ENCODE assay signal across 9 mouse cellular contexts in genomic region chr10:45916928-45917327, GRCm38 (mm10).
DNase-seq lines count a peak whose midpoint lies in the region; ATAC-seq lines count a peak whose summit lies in the region.
"Had no signal": no experiment of that assay in that cellular context is flagged by ENCODE, and none has a peak within 500 bp of the region (broad histone marks: within the 10 kb centered on the region; RNA-seq: fewer than 3 reads in every experiment).

No protein-coding gene starts in this region.

- no peaks in the 10 kb centered on the region for H3K27me3 ChIP-seq in hindbrain, embryonic 11.5 days (ENCODE audit: control insufficient read depth, insufficient read depth, low read length)
- H3K27me3 ChIP-seq in hindbrain, embryonic 10.5 days (ENCODE audit: insufficient read depth, poor library complexity, severe bottlenecking): no peaks in the 10 kb centered on the region
- H3K27me3 ChIP-seq in midbrain, embryonic 14.5 days (ENCODE audit: control insufficient read depth, insufficient read depth, low read length): no peaks in the 10 kb centered on the region
- H3K27me3 ChIP-seq in midbrain, embryonic 16.5 days (ENCODE audit: control insufficient read depth, insufficient read depth, low read depth, low read length): no peaks in the 10 kb centered on the region
- H3K27me3 ChIP-seq: neural tube, embryonic 12.5 days had no signal

- no peaks in the 10 kb centered on the region for H3K4me1 ChIP-seq in hindbrain, embryonic 11.5 days (replicated peaks; ENCODE audit: control insufficient read depth, insufficient read depth, low read length)
- no peaks in the 10 kb centered on the region for H3K4me1 ChIP-seq in hindbrain, embryonic 10.5 days (replicated peaks)
- no peaks in the 10 kb centered on the region for H3K4me1 ChIP-seq in midbrain, embryonic 14.5 days (ENCODE audit: control insufficient read depth, insufficient read depth, low read length)
- H3K4me1 ChIP-seq in midbrain, embryonic 16.5 days (ENCODE audit: control insufficient read depth, insufficient read depth, low read length): no peaks in the 10 kb centered on the region
- H3K4me1 ChIP-seq: neural tube, embryonic 12.5 days had no signal

- no peak overlapping the region for H3K27ac ChIP-seq in hindbrain, embryonic 11.5 days (ENCODE audit: low read depth, low read length)
- H3K27ac ChIP-seq in hindbrain, embryonic 10.5 days: no peak overlapping the region
- no peak overlapping the region for H3K27ac ChIP-seq in midbrain, embryonic 14.5 days (replicated peaks; ENCODE audit: low read depth, low read length)
- no peak overlapping the region for H3K27ac ChIP-seq in midbrain, embryonic 16.5 days (ENCODE audit: low read length)
- H3K27ac ChIP-seq: neural tube, embryonic 12.5 days had no signal

- no peak for ATAC-seq in hindbrain, embryonic 11.5 days (ENCODE audit: low FRiP score)
- ATAC-seq in midbrain, embryonic 14.5 days (ENCODE audit: low FRiP score, low TSS enrichment): no peak
- no peak for ATAC-seq in midbrain, embryonic 16.5 days

- WGBS in hindbrain, embryonic 11.5 days: 28% methylated on average over 3 of the region's 3 CpGs
- WGBS in hindbrain, embryonic 10.5 days: 29% methylated on average over 3 of the region's 3 CpGs
- WGBS in midbrain, embryonic 14.5 days: 26% methylated on average over 3 of the region's 3 CpGs
- 28% methylated on average over 3 of the region's 3 CpGs for WGBS in midbrain, embryonic 16.5 days

- no peak overlapping the region for H3K4me2 ChIP-seq in hindbrain, embryonic 11.5 days (replicated peaks; ENCODE audit: low read depth, low read length)
- no peak overlapping the region for H3K4me2 ChIP-seq in midbrain, embryonic 14.5 days (ENCODE audit: low read length)
- H3K4me2 ChIP-seq in midbrain, embryonic 16.5 days (ENCODE audit: low read length): no peak overlapping the region
- H3K4me2 ChIP-seq: neural tube, embryonic 12.5 days had no signal

- no peaks in the 10 kb centered on the region for H3K9me3 ChIP-seq in hindbrain, embryonic 11.5 days (ENCODE audit: control insufficient read depth, low read length)
- no peaks in the 10 kb centered on the region for H3K9me3 ChIP-seq in hindbrain, embryonic 10.5 days
- H3K9me3 ChIP-seq in midbrain, embryonic 14.5 days (ENCODE audit: control insufficient read depth, low read length): peaks cover 8% of the 10 kb centered on the region; the same call in 1 of the 2 replicates
- H3K9me3 ChIP-seq in midbrain, embryonic 16.5 days (replicated peaks; ENCODE audit: control insufficient read depth, low read length, poor library complexity, severe bottlenecking): peaks cover 7% of the 10 kb centered on the region; the same call in 1 of the 2 replicates
- H3K9me3 ChIP-seq: neural tube, embryonic 12.5 days had no signal

- H3K4me3 ChIP-seq in hindbrain, embryonic 11.5 days (ENCODE audit: low read depth, low read length): no peak overlapping the region
- H3K4me3 ChIP-seq in hindbrain, embryonic 10.5 days: no peak overlapping the region
- H3K4me3 ChIP-seq in midbrain, embryonic 14.5 days (replicated peaks; ENCODE audit: low read depth, low read length): no peak overlapping the region
- no peak overlapping the region for H3K4me3 ChIP-seq in midbrain, embryonic 16.5 days (ENCODE audit: low read depth, low read length)
- H3K4me3 ChIP-seq: neural tube, embryonic 12.5 days had no signal

- no peak overlapping the region for H3K9ac ChIP-seq in hindbrain, embryonic 11.5 days (ENCODE audit: low read depth, low read length)
- H3K9ac ChIP-seq in midbrain, embryonic 14.5 days (replicated peaks; ENCODE audit: low read length): no peak overlapping the region
- no peak overlapping the region for H3K9ac ChIP-seq in midbrain, embryonic 16.5 days (ENCODE audit: low read depth, low read length)
- H3K9ac ChIP-seq: neural tube, embryonic 12.5 days had no signal

- peak; percentile 69 for DNase-seq in hindbrain, embryonic 11.5 days (ENCODE audit: low spot score)
- DNase-seq in hindbrain, embryonic 10.5 days (ENCODE audit: low spot score): no peak
- DNase-seq in midbrain, embryonic 14.5 days: peak; percentile 81
- peak; percentile 15 for DNase-seq in c-Kit-negative CD71-positive TER-119-positive erythroid progenitor cells, embryonic 14.5 days (ENCODE audit: low read depth, low spot score)
- peak; percentile 77 for DNase-seq in retina, embryonic 14.5 days (ENCODE audit: low spot score)
- DNase-seq in cerebellum, postnatal 25 days: no peak
- DNase-seq in spleen, adult 18-20 months: no peak

- H3K36me3 ChIP-seq in hindbrain, embryonic 11.5 days (ENCODE audit: control insufficient read depth, insufficient read depth, low read length): no peaks in the 10 kb centered on the region
- no peaks in the 10 kb centered on the region for H3K36me3 ChIP-seq in hindbrain, embryonic 10.5 days
- no peaks in the 10 kb centered on the region for H3K36me3 ChIP-seq in midbrain, embryonic 14.5 days (ENCODE audit: control insufficient read depth, insufficient read depth, low read length)
- no peaks in the 10 kb centered on the region for H3K36me3 ChIP-seq in midbrain, embryonic 16.5 days (ENCODE audit: control insufficient read depth, insufficient read depth, low read length)
- H3K36me3 ChIP-seq: neural tube, embryonic 12.5 days had no signal

Comparison
In these comparisons a context has a peak if more than half of its experiments do, and no peak if none do; other contexts are left out.
1. DNase-seq: peak in hindbrain, embryonic 11.5 days (single experiment), midbrain, embryonic 14.5 days (single experiment), c-Kit-negative CD71-positive TER-119-positive erythroid progenitor cells, embryonic 14.5 days (single experiment) and retina, embryonic 14.5 days (single experiment); none in hindbrain, embryonic 10.5 days (single experiment), cerebellum, postnatal 25 days (0 of 2) and spleen, adult 18-20 months (0 of 2).